Mouse (Mus musculus) limb, embryonic 12.5 days (tissue): ENCODE measurements around the gene Tshr. TPM values are rescaled to one million over a fixed set of nuclear protein-coding genes. Genes with fewer than 3 reads are reported as not detected.
A peak's percentile ranks its signal among the peaks of the same experiment; 100 is the strongest.
"Not testable (repeated sequence)": the region's sequence is repeated elsewhere in the genome, so short reads cannot be mapped to it uniquely, and the experiment has no call there.

ENCODE experiments used
- ATAC-seq: fragments of 200-750 bp; cut with Nextera tagmentation; 2 replicates; pipeline ENCODE4 v1.8.0; 2017; ENCODE audit warnings: low read depth, moderate TSS enrichment; ENCODE audit not compliant: insufficient number of reproducible peaks, insufficient read depth, low FRiP score, low TSS enrichment
- H3K27ac ChIP-seq: fragments of 300-500 bp; sonication (generic); 2 replicates; pipeline ENCODE4 v1.5.1; 2016; ENCODE audit warnings: mild to moderate bottlenecking, moderate library complexity
- H3K27me3 ChIP-seq: fragments of 300-500 bp; sonication (generic); 2 replicates; pipeline ENCODE4 v1.6.1; 2016; ENCODE audit warnings: mild to moderate bottlenecking, moderate library complexity
- H3K36me3 ChIP-seq: fragments of 300-500 bp; sonication (generic); 2 replicates; pipeline ENCODE4 v1.6.1; 2016; ENCODE audit warnings: mild to moderate bottlenecking, moderate library complexity
- H3K4me1 ChIP-seq: fragments of 300-500 bp; sonication (generic); replicated peaks from 2 replicates; pipeline ENCODE4 v1.6.1; 2016
- H3K4me2 ChIP-seq: fragments of 300-500 bp; sonication (generic); 2 replicates; pipeline ENCODE4 v1.6.1; 2016; ENCODE audit warnings: mild to moderate bottlenecking, moderate library complexity
- H3K4me3 ChIP-seq: fragments of 300-500 bp; sonication (generic); replicated peaks from 2 replicates; pipeline ENCODE4 v1.5.1; 2016; ENCODE audit warnings: mild to moderate bottlenecking
- H3K9ac ChIP-seq: fragments of 300-500 bp; sonication (generic); replicated peaks from 2 replicates; pipeline ENCODE4 v1.6.1; 2016; ENCODE audit warnings: mild to moderate bottlenecking, moderate library complexity
- H3K9me3 ChIP-seq: fragments of 300-500 bp; sonication (generic); 2 replicates; pipeline ENCODE4 v1.6.1; 2016; ENCODE audit warnings: mild to moderate bottlenecking, moderate library complexity
- WGBS: fragments of 180-500 bp; shearing (Covaris S2); methylation state at CpG from one replicate; pipeline ENCODE4 v1.1.7; 2016; 5-methylcytosine and 5-hydroxymethylcytosine counted together
- polyA plus RNA-seq: library from polyadenylated mRNA; unstranded; fragments of >200 nt; fragmentation: Nextera tagmentation; extraction: Ambion mirVana; gene quantifications from 2 replicates; pipeline ENCODE4 v1.2.1, GENCODE M21; 2016

The Tshr gene
- polyA plus RNA-seq, 1 experiment from 2014 or later: 0.18 TPM

- peaks cover 13% of the 10 kb centered on the region; the same call in 1 of the 2 replicates for H3K4me1 ChIP-seq
- no peak overlapping the region for H3K4me3 ChIP-seq
- no peaks in the 10 kb centered on the region for H3K9me3 ChIP-seq
- no peak overlapping the region for H3K4me2 ChIP-seq
- no peak overlapping the region for H3K27ac ChIP-seq
- H3K27me3 ChIP-seq: no peaks in the 10 kb centered on the region
- H3K36me3 ChIP-seq: no peaks in the 10 kb centered on the region
- WGBS: 89% methylated on average over 2 of the region's 2 CpGs
- no peak overlapping the region for H3K9ac ChIP-seq
- ATAC-seq: no peak
Measured at GRCm38 (mm10) chr12:91500475-91500874, 116.1 kb downstream of the Tshr start.

- ATAC-seq: no peak
- H3K4me1 ChIP-seq: no peaks in the 10 kb centered on the region
Measured at GRCm38 (mm10) chr12:91511766-91512165, 127.4 kb downstream of the Tshr start.

GRCm38 (mm10) chr12:91513980-91514379 lies 129.6 kb downstream of the Tshr start:
- Histone ChIP-seq H3K36me3 (no peaks in the 10 kb centered on the region), H3K4me1 (peaks cover 6% of the 10 kb centered on the region; the same call in 1 of the 2 replicates), H3K4me3 (no peak overlapping the region), H3K9ac (no peak overlapping the region), H3K4me2 (no peak overlapping the region), H3K9me3 (no peaks in the 10 kb centered on the region), H3K27ac (no peak overlapping the region), H3K27me3 (no peaks in the 10 kb centered on the region)
- ATAC-seq: no peak
- WGBS: 85% methylated on average over 6 of the region's 6 CpGs

More at GRCm38 (mm10) chr12:91511766-91512165, 127.4 kb downstream of the Tshr start:
- H3K27ac ChIP-seq: no peak overlapping the region
- H3K36me3 ChIP-seq: no peaks in the 10 kb centered on the region
- H3K9me3 ChIP-seq: no peaks in the 10 kb centered on the region
- no peak overlapping the region for H3K9ac ChIP-seq
- 88% methylated on average over 3 of the region's 3 CpGs for WGBS
- no peaks in the 10 kb centered on the region for H3K27me3 ChIP-seq
- H3K4me2 ChIP-seq: no peak overlapping the region
- no peak overlapping the region for H3K4me3 ChIP-seq

GRCm38 (mm10) chr12:91517808-91518207 lies 133.4 kb downstream of the Tshr start:
- Histone ChIP-seq H3K36me3 (no peaks in the 10 kb centered on the region), H3K4me3 (no peak overlapping the region), H3K4me1 (peaks cover 6% of the 10 kb centered on the region; the same call in 1 of the 2 replicates), H3K9me3 (0 out of 2 replicates have a peak, but pooled peaks cover 5% of the 10 kb centered on the region), H3K9ac (no peak overlapping the region), H3K4me2 (0 out of 2 replicates have a peak overlapping the region, but pooled peaks have one; percentile 6), H3K27me3 (no peaks in the 10 kb centered on the region), H3K27ac (no peak overlapping the region)
- ATAC-seq: peak; percentile 68; the same call in 1 of the 2 replicates
- WGBS: 15% methylated on average over 3 of the region's 3 CpGs

- WGBS: 72% methylated on average over 3 of the region's 3 CpGs
- ATAC-seq: no peak
- Histone ChIP-seq H3K9ac (no peak overlapping the region), H3K4me3 (no peak overlapping the region), H3K4me1 (no peaks in the 10 kb centered on the region), H3K27me3 (no peaks in the 10 kb centered on the region), H3K27ac (no peak overlapping the region), H3K36me3 (no peaks in the 10 kb centered on the region), H3K9me3 (0 out of 2 replicates have a peak, but pooled peaks cover 5% of the 10 kb centered on the region), H3K4me2 (no peak overlapping the region)
Measured at GRCm38 (mm10) chr12:91523626-91524025, 139.3 kb downstream of the Tshr start.

GRCm38 (mm10) chr12:91534514-91534913 lies 150.2 kb downstream of the Tshr start:
- Histone ChIP-seq H3K9ac (no peak overlapping the region), H3K9me3 (no peaks in the 10 kb centered on the region), H3K4me1 (no peaks in the 10 kb centered on the region), H3K36me3 (no peaks in the 10 kb centered on the region), H3K4me3 (no peak overlapping the region), H3K27ac (no peak overlapping the region), H3K4me2 (no peak overlapping the region), H3K27me3 (no peaks in the 10 kb centered on the region)
- 67% methylated on average over 6 of the region's 6 CpGs for WGBS
- no peak for ATAC-seq

- no peaks in the 10 kb centered on the region for H3K27me3 ChIP-seq
- no peak overlapping the region for H3K27ac ChIP-seq
- H3K9me3 ChIP-seq: peaks cover 4% of the 10 kb centered on the region; the same call in 1 of the 2 replicates
- H3K36me3 ChIP-seq: no peaks in the 10 kb centered on the region
- no peaks in the 10 kb centered on the region for H3K4me1 ChIP-seq
- H3K4me2 ChIP-seq: no peak overlapping the region
- H3K4me3 ChIP-seq: no peak overlapping the region
- WGBS: 89% methylated on average over 7 of the region's 7 CpGs
- H3K9ac ChIP-seq: no peak overlapping the region
- ATAC-seq: no peak
Measured at GRCm38 (mm10) chr12:91540202-91540601, 155.8 kb downstream of the Tshr start.

- no peak overlapping the region for H3K9ac ChIP-seq
- no peak overlapping the region for H3K4me3 ChIP-seq
- no peak overlapping the region for H3K4me2 ChIP-seq
- H3K36me3 ChIP-seq: peaks cover 6% of the 10 kb centered on the region
- 82% methylated on average over 9 of the region's 9 CpGs for WGBS
- H3K9me3 ChIP-seq: no peaks in the 10 kb centered on the region
- H3K27me3 ChIP-seq: no peaks in the 10 kb centered on the region
- H3K27ac ChIP-seq: no peak overlapping the region
- H3K4me1 ChIP-seq: peaks cover 11% of the 10 kb centered on the region
- ATAC-seq: no peak
Measured at GRCm38 (mm10) chr12:91549471-91549870, 165.1 kb downstream of the Tshr start.

- Histone ChIP-seq H3K9me3 (no peaks in the 10 kb centered on the region), H3K27ac (no peak overlapping the region), H3K9ac (no peak overlapping the region), H3K4me3 (no peak overlapping the region), H3K36me3 (peaks cover 14% of the 10 kb centered on the region), H3K27me3 (no peaks in the 10 kb centered on the region), H3K4me1 (peaks cover 11% of the 10 kb centered on the region), H3K4me2 (no peak overlapping the region)
- ATAC-seq: peak; percentile 63; the same call in 1 of the 2 replicates
- WGBS: 68% methylated on average over 19 of the region's 19 CpGs
Measured at GRCm38 (mm10) chr12:91551773-91552526, 167.6 kb downstream of the Tshr start.

GRCm38 (mm10) chr12:91557358-91558005 lies 173.1 kb downstream of the Tshr start:
- 86% methylated on average over 8 of the region's 8 CpGs for WGBS
- ATAC-seq: peak; percentile 66; the same call in 1 of the 2 replicates
- H3K4me2 ChIP-seq, H3K9me3 ChIP-seq, H3K27me3 ChIP-seq, H3K27ac ChIP-seq, H3K4me1 ChIP-seq, H3K4me3 ChIP-seq, H3K9ac ChIP-seq: not testable (repeated sequence)
- H3K36me3 ChIP-seq: peaks cover 28% of the 10 kb centered on the region

GRCm38 (mm10) chr12:91558152-91558551 lies 173.8 kb downstream of the Tshr start:
- H3K4me3 ChIP-seq, H3K27me3 ChIP-seq, H3K9me3 ChIP-seq, ATAC-seq, H3K4me1 ChIP-seq, H3K27ac ChIP-seq, H3K4me2 ChIP-seq, H3K9ac ChIP-seq: not testable (repeated sequence)
- H3K36me3 ChIP-seq: peaks cover 35% of the 10 kb centered on the region
- whole genome bisulfite sequencing: 93% methylated on average over 4 of the region's 4 CpGs
